Mouse (Mus musculus) kidney, adult 2 months (tissue): ENCODE measurements around the gene Scand1. TPM values are rescaled to one million over a fixed set of nuclear protein-coding genes. Genes with fewer than 3 reads are reported as not detected.
A peak's percentile ranks its signal among the peaks of the same experiment; 100 is the strongest.

Source experiments
- DNase-seq: peaks from one replicate; pipeline ENCODE4 v3.0.0; 2021
- H3K27ac ChIP-seq: fragments of 200-500 bp; 2 replicates; pipeline ENCODE4 v1.5.1; 2012; ENCODE audit warnings: low read depth, low read length, control low read depth, inconsistent platforms; ENCODE audit not compliant: insufficient read depth
- H3K27me3 ChIP-seq: fragments of 200-500 bp; replicated peaks from 2 replicates; pipeline ENCODE4 v1.6.1; 2012; ENCODE audit warnings: mild to moderate bottlenecking, moderate library complexity, low read length, inconsistent platforms; ENCODE audit not compliant: control insufficient read depth, insufficient read depth
- H3K36me3 ChIP-seq: fragments of 200-500 bp; 2 replicates; pipeline ENCODE4 v1.6.1; 2012; ENCODE audit warnings: mild to moderate bottlenecking, moderate library complexity, low read length, inconsistent platforms; ENCODE audit not compliant: control insufficient read depth, insufficient read depth
- H3K4me1 ChIP-seq: fragments of 200-500 bp; 2 replicates; pipeline ENCODE4 v1.6.1; 2011; ENCODE audit warnings: low read length; ENCODE audit not compliant: control insufficient read depth, insufficient read depth
- H3K4me3 ChIP-seq: fragments of 200-500 bp; 2 replicates; pipeline ENCODE4 v1.5.1; 2011; ENCODE audit warnings: mild to moderate bottlenecking, low read depth, low read length, control low read depth; ENCODE audit not compliant: insufficient read depth
- CTCF ChIP-seq: fragments of 200-500 bp; conservative IDR thresholded peaks from 2 replicates; pipeline ENCODE4 v1.5.1; 2011; ENCODE audit warnings: low read depth, mild to moderate bottlenecking, control low read depth, low read length, moderate library complexity, mixed read lengths; ENCODE audit not compliant: insufficient read depth, insufficient read length
- POLR2A ChIP-seq: fragments of 200-500 bp; IDR thresholded peaks from one replicate; pipeline ENCODE4 v1.6.1; 2011; ENCODE audit warnings: low read depth, low read length, control low read depth
- WGBS: fragments of 180-500 bp; shearing (Covaris S2); methylation state at CpG from one replicate; pipeline ENCODE4 v1.1.7; 2018; 5-methylcytosine and 5-hydroxymethylcytosine counted together
- polyA plus RNA-seq: library from polyadenylated mRNA; depleted of rRNA; stranded (reverse); fragments of >200 nt; gene quantifications from 2 replicates; pipeline ENCODE4 v1.2.3, GENCODE M21; 2012

Gene Scand1
- polyA plus RNA-seq, 1 experiment: 154 TPM

- H3K36me3 ChIP-seq: no peaks in the 10 kb centered on the region; the same call in 1 of the 2 replicates
- no peaks in the 10 kb centered on the region for H3K27me3 ChIP-seq
- H3K27ac ChIP-seq: no peak overlapping the region
- WGBS: 94% methylated on average over 5 of the region's 5 CpGs
- H3K4me3 ChIP-seq: no peak overlapping the region
- TF ChIP-seq POLR2A (no peak), CTCF (no peak)
- no peak for DNase-seq
- peaks cover 9% of the 10 kb centered on the region; the same call in 1 of the 2 replicates for H3K4me1 ChIP-seq
These were observed 2.6 kb downstream of the Scand1 start for GRCm38 (mm10) chr2:156309948-156310347.

- Histone ChIP-seq H3K4me3 (no peak overlapping the region), H3K4me1 (peaks cover 7% of the 10 kb centered on the region; the same call in 1 of the 2 replicates), H3K27ac (no peak overlapping the region), H3K36me3 (peaks cover 2% of the 10 kb centered on the region; the same call in 1 of the 2 replicates), H3K27me3 (no peaks in the 10 kb centered on the region)
- TF ChIP-seq POLR2A (no peak), CTCF (peak; percentile 68)
- WGBS: 40% methylated on average over 5 of the region's 5 CpGs
- DNase-seq: peak; percentile 70
These were observed 5.2 kb downstream of the Scand1 start for GRCm38 (mm10) chr2:156307261-156307660.

DNA sequence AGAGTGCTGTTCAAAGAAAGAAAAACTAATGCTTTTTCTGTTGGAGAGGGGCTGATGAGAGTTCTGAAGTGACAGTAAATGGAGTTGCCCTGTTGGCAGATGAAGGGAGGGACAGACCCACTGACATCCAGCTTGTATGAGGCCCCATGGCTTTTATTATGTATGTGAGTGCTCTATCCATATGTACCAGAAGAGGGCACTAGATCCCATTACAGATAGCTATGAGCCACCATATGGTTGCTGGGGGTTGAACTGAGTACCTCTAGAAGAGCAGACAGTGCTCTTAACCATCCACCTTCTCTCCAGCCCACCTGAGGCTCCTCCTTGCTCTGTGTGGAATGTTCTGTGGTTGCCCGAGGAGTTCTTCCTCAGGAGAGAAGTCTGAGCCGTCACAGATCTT is 6.7 kb downstream of the Scand1 start:
- Histone ChIP-seq H3K27me3 (no peaks in the 10 kb centered on the region), H3K4me3 (no peak overlapping the region), H3K27ac (no peak overlapping the region), H3K36me3 (peaks cover 2% of the 10 kb centered on the region; the same call in 1 of the 2 replicates), H3K4me1 (peaks cover 3% of the 10 kb centered on the region; the same call in 1 of the 2 replicates)
- TF ChIP-seq POLR2A (no peak), CTCF (peak; percentile 38; the same call in 1 of the 2 replicates)
- peak; percentile 18 for DNase-seq
- 89% methylated on average over 2 of the region's 2 CpGs for WGBS

DNA sequence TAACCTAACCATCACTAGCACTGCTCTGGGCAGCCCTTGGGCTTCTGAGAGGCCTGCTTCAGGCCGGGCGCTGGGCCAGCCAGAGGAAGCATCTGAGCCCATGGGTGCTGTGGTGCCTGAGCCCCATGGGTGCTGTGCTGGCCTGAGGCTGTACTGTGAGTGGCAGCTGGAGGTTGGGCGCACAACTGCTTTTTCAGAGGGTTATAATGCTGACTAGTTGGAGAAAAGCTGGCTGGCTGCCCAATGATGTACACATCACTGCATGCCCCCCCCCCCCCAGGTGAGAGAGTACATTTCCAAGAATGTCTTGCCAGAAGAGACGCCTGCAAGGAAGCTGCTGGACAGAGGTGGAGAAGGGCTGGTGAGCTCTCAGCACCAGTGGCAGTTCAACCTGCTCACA is 8.2 kb downstream of the Scand1 start:
- H3K36me3 ChIP-seq: peaks cover 2% of the 10 kb centered on the region; the same call in 1 of the 2 replicates
- TF ChIP-seq POLR2A: no peak
- TF ChIP-seq CTCF: no peak
- WGBS: 81% methylated on average over 4 of the region's 4 CpGs

DNA sequence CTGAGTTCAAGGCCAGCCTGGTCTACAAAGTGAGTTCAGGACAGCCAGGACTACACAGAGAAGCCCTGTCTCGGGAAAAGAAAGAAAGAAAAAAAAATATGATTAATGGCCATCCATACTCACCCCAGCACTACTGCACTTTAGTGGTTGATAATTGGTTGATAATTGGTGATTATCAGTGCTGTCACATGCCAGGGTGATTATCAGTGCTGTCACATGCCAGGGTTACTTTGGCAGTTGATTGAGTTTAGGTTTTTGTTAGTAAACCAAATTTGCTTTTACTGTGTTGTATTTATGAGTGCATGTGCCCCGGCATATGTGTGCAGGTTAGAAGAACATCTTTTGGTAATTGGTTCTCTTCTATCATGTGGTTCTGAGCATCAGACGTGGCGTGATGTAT is 10.4 kb downstream of the Scand1 start:
- Histone ChIP-seq H3K27ac (no peak overlapping the region), H3K4me3 (no peak overlapping the region), H3K27me3 (no peaks in the 10 kb centered on the region), H3K36me3 (peaks cover 2% of the 10 kb centered on the region; the same call in 1 of the 2 replicates), H3K4me1 (peaks cover 2% of the 10 kb centered on the region; the same call in 1 of the 2 replicates)
- no peak for DNase-seq
- WGBS: 85% methylated on average over 4 of the region's 4 CpGs
- TF ChIP-seq POLR2A (no peak), CTCF (no peak)

More for the DNA sequence above, 8.2 kb downstream of the Scand1 start:
- H3K4me1 ChIP-seq: no peaks in the 10 kb centered on the region
- peak; percentile 53 for DNase-seq
- no peak overlapping the region for H3K4me3 ChIP-seq
- H3K27me3 ChIP-seq: no peaks in the 10 kb centered on the region
- H3K27ac ChIP-seq: no peak overlapping the region

GRCm38 (mm10) chr2:156298458-156298857 is 14.0 kb downstream of the Scand1 start:
- Histone ChIP-seq H3K27ac (no peak overlapping the region), H3K4me3 (no peak overlapping the region), H3K4me1 (peaks cover 26% of the 10 kb centered on the region), H3K36me3 (no peaks in the 10 kb centered on the region; the same call in 1 of the 2 replicates), H3K27me3 (no peaks in the 10 kb centered on the region)
- DNase-seq: no peak
- WGBS: 78% methylated on average over 7 of the region's 7 CpGs
- no peak for TF ChIP-seq POLR2A

DNA sequence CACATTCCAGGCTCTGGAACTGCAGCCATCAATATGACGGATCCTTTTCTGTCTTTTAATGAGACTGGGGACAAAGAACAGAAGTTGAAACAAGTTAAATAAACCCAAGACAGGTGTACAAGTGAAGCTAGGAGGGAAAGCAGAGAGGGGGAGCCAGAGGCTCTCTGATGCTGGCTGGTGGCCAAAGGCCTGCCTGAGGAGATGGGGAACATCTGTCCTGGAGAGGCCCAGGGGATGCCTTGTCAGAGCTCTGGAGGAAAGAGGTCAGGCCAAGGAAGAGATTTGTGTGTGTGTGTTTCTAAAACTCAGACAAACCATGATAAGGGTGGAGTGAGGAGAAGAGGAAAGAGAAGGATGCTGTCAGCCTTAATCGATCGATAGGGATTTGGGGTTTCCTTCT is 14.9 kb downstream of the Scand1 start:
- TF ChIP-seq CTCF (no peak), POLR2A (no peak)
- 55% methylated on average over 3 of the region's 3 CpGs for WGBS
- Histone ChIP-seq H3K27ac (no peak overlapping the region), H3K27me3 (no peaks in the 10 kb centered on the region), H3K4me3 (no peak overlapping the region), H3K36me3 (no peaks in the 10 kb centered on the region; the same call in 1 of the 2 replicates), H3K4me1 (peaks cover 26% of the 10 kb centered on the region)
- DNase-seq: peak; percentile 53

- Histone ChIP-seq H3K27ac (peak overlapping the region; percentile 79), H3K4me3 (no peak overlapping the region), H3K27me3 (no peaks in the 10 kb centered on the region), H3K4me1 (peaks cover 26% of the 10 kb centered on the region), H3K36me3 (no peaks in the 10 kb centered on the region; the same call in 1 of the 2 replicates)
- WGBS: 50% methylated on average over 3 of the region's 3 CpGs
- no peak for DNase-seq
- TF ChIP-seq CTCF (no peak), POLR2A (no peak)
These were observed 16.3 kb downstream of the Scand1 start for GRCm38 (mm10) chr2:156296190-156296589.
